Mouse (Mus musculus) testis, adult 2 months (tissue): Measurements from ENCODE around the gene Crtac1. TPM values are rescaled to one million over a fixed set of nuclear protein-coding genes. Genes with fewer than 3 reads are reported as not detected.

Experiments used
- H3K27ac ChIP-seq: fragments of 200-500 bp; 2 replicates; pipeline ENCODE4 v1.5.1; 2012; ENCODE audit warnings: low read depth, low read length; ENCODE audit not compliant: control insufficient read depth, insufficient read depth
- H3K27me3 ChIP-seq: fragments of 200-500 bp; 2 replicates; pipeline ENCODE4 v1.6.1; 2012; ENCODE audit warnings: mild to moderate bottlenecking, low read length, moderate library complexity; ENCODE audit not compliant: control insufficient read depth, insufficient read depth
- H3K36me3 ChIP-seq: fragments of 200-500 bp; 2 replicates; pipeline ENCODE4 v1.6.1; 2012; ENCODE audit warnings: mild to moderate bottlenecking, low read length; ENCODE audit not compliant: control insufficient read depth, insufficient read depth
- H3K4me1 ChIP-seq: fragments of 200-500 bp; 2 replicates; pipeline ENCODE4 v1.6.1; 2012; ENCODE audit warnings: low read length; ENCODE audit not compliant: control insufficient read depth, insufficient read depth
- H3K4me3 ChIP-seq: fragments of 200-500 bp; 2 replicates; pipeline ENCODE4 v1.5.1; 2012; ENCODE audit warnings: low read depth, mild to moderate bottlenecking, low read length, moderate library complexity, mixed read lengths; ENCODE audit not compliant: control insufficient read depth
- CTCF ChIP-seq: fragments of 200-500 bp; IDR thresholded peaks from 2 replicates; pipeline ENCODE4 v1.5.1; 2012; ENCODE audit warnings: low read depth, mild to moderate bottlenecking, inconsistent platforms, low read length, moderate library complexity; ENCODE audit not compliant: control insufficient read depth, insufficient read depth, insufficient replicate concordance
- POLR2A ChIP-seq: fragments of 200-500 bp; IDR thresholded peaks from 2 replicates; pipeline ENCODE4 v1.6.1; 2012; ENCODE audit warnings: low read depth, mild to moderate bottlenecking, inconsistent platforms, low read length, moderate library complexity; ENCODE audit not compliant: control insufficient read depth
- polyA plus RNA-seq: library from polyadenylated mRNA; depleted of rRNA; stranded (reverse); fragments of >200 nt; gene quantifications from 2 replicates; pipeline ENCODE4 v1.2.3, GENCODE M21; 2012

The Crtac1 gene
- polyA plus RNA-seq, 1 experiment: 3.7 TPM

DNA sequence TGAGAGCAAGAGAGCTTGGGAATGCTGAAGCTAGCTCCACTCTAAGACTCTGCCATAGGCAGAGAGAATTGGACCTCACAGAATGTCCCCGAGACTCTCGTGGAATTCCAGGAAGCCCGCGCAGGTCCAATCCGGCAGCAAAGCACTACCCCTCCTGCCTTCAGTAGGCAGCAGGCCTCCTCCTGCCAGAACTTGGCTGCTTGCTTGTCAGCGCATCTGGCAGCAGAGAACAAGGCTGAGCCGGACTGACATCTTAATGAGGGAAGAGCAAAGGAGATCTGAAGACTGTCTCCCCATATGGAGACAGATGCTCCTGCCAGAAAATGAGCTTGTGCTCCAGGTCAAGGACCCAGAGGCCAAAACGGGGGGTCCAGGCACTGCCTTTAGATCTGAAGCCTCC, 16.5 kb downstream of the Crtac1 start:
- TF ChIP-seq POLR2A (no peak), CTCF (no peak)
- Histone ChIP-seq H3K36me3 (no peaks in the 10 kb centered on the region), H3K4me1 (no peaks in the 10 kb centered on the region), H3K27me3 (no peaks in the 10 kb centered on the region), H3K4me3 (no peak overlapping the region), H3K27ac (no peak overlapping the region)

DNA sequence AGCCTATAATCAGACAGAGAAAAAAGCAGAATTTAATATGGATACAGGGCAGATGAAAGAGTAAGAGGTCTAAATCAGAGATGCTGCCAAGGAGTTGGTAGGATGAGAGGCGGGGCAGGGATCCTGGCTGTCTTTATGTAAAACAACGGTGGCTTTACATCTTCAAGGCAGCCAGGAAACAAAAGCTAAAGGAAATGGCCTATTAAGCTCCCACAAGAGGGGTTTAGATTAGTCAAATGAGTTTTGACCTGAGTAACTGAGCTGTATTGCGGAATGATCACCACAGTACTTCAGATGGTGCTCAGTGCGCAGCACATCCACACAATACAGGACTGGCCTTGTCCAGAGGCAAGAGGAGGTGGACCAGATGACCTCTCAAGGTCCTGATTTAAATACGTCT, 21.7 kb downstream of the Crtac1 start:
- Histone ChIP-seq H3K4me1 (no peaks in the 10 kb centered on the region), H3K27me3 (no peaks in the 10 kb centered on the region), H3K4me3 (no peak overlapping the region), H3K27ac (no peak overlapping the region), H3K36me3 (no peaks in the 10 kb centered on the region)
- TF ChIP-seq CTCF: no peak
- TF ChIP-seq POLR2A: no peak

- Histone ChIP-seq H3K4me1 (no peaks in the 10 kb centered on the region), H3K27me3 (no peaks in the 10 kb centered on the region), H3K36me3 (no peaks in the 10 kb centered on the region), H3K27ac (no peak overlapping the region), H3K4me3 (no peak overlapping the region)
- TF ChIP-seq CTCF (no peak), POLR2A (no peak)
Measured at GRCm38 (mm10) chr19:42409226-42409625, 22.4 kb downstream of the Crtac1 start.

GRCm38 (mm10) chr19:42404364-42404763, 27.2 kb downstream of the Crtac1 start:
- Histone ChIP-seq H3K4me1 (no peaks in the 10 kb centered on the region), H3K4me3 (no peak overlapping the region), H3K27me3 (no peaks in the 10 kb centered on the region), H3K36me3 (no peaks in the 10 kb centered on the region), H3K27ac (no peak overlapping the region)
- TF ChIP-seq CTCF (no peak), POLR2A (no peak)

GRCm38 (mm10) chr19:42399974-42400373, 31.6 kb downstream of the Crtac1 start:
- no peaks in the 10 kb centered on the region for H3K4me1 ChIP-seq
- H3K4me3 ChIP-seq: no peak overlapping the region
- TF ChIP-seq CTCF (no peak), POLR2A (no peak)
- H3K27ac ChIP-seq: no peak overlapping the region
- no peaks in the 10 kb centered on the region for H3K36me3 ChIP-seq
- no peaks in the 10 kb centered on the region for H3K27me3 ChIP-seq

- Histone ChIP-seq H3K4me1 (no peaks in the 10 kb centered on the region), H3K27ac (no peak overlapping the region), H3K4me3 (no peak overlapping the region), H3K27me3 (no peaks in the 10 kb centered on the region), H3K36me3 (no peaks in the 10 kb centered on the region)
- TF ChIP-seq CTCF: no peak
- no peak for TF ChIP-seq POLR2A
Measured at GRCm38 (mm10) chr19:42397281-42397680, 34.3 kb downstream of the Crtac1 start.

GRCm38 (mm10) chr19:42394848-42395534, 36.6 kb downstream of the Crtac1 start:
- no peak for TF ChIP-seq POLR2A
- no peak for TF ChIP-seq CTCF
- H3K4me3 ChIP-seq: no peak overlapping the region
- no peak overlapping the region for H3K27ac ChIP-seq
- H3K36me3 ChIP-seq: no peaks in the 10 kb centered on the region
- no peaks in the 10 kb centered on the region for H3K4me1 ChIP-seq
- H3K27me3 ChIP-seq: no peaks in the 10 kb centered on the region

DNA sequence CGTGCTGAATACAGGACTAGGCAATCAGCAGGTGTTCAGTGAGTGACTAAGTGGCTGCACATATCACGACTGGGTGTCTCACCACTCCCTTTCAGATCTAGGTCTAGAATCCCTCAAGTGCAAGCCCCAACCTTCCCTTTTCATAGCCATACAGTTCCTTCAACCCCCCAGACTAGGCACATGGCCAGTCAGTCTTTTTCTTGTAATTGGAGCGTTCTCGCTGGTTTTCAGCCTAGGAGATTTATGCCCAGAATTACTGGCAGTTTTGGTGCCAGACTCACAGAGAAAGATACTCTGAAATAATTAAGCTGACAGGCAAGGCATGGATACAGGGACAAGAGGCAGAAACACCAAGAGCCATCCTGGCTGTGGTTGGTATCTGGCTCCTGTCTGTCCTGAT, 37.7 kb downstream of the Crtac1 start:
- Histone ChIP-seq H3K27ac (no peak overlapping the region), H3K36me3 (no peaks in the 10 kb centered on the region), H3K27me3 (no peaks in the 10 kb centered on the region), H3K4me3 (no peak overlapping the region), H3K4me1 (no peaks in the 10 kb centered on the region)
- no peak for TF ChIP-seq POLR2A
- no peak for TF ChIP-seq CTCF
